Mouse (Mus musculus) liver, adult 2 months (tissue): ENCODE results near the gene Pigz. TPM values are rescaled to one million over a fixed set of nuclear protein-coding genes. Genes with fewer than 3 reads are reported as not detected.
A peak's percentile ranks its signal among the peaks of the same experiment; 100 is the strongest.

ENCODE experiments used
- DNase-seq: peaks from one replicate; pipeline ENCODE4 v3.0.0-alpha.2; 2011; ENCODE audit warnings: low read depth, low spot score; ENCODE audit errors: extremely low read depth
- H3K27ac ChIP-seq: fragments of 200-500 bp; replicated peaks from 2 replicates; pipeline ENCODE4 v1.5.1; 2012; ENCODE audit warnings: low read depth, mild to moderate bottlenecking, control low read depth, inconsistent platforms, low read length; ENCODE audit not compliant: insufficient read depth
- H3K27me3 ChIP-seq: fragments of 200-500 bp; 2 replicates; pipeline ENCODE4 v1.6.1; 2012; ENCODE audit warnings: mild to moderate bottlenecking, moderate library complexity, low read length, inconsistent platforms; ENCODE audit not compliant: control insufficient read depth, insufficient read depth
- H3K36me3 ChIP-seq: fragments of 200-500 bp; 2 replicates; pipeline ENCODE4 v1.6.1; 2012; ENCODE audit warnings: low read length, inconsistent platforms; ENCODE audit not compliant: control insufficient read depth, insufficient read depth
- H3K4me1 ChIP-seq: fragments of 200-500 bp; 2 replicates; pipeline ENCODE4 v1.6.1; 2011; ENCODE audit warnings: low read length; ENCODE audit not compliant: control insufficient read depth, insufficient read depth
- H3K4me3 ChIP-seq: fragments of 200-500 bp; 2 replicates; pipeline ENCODE4 v1.5.1; 2011; ENCODE audit warnings: low read depth, mild to moderate bottlenecking, control low read depth, low read length, moderate library complexity; ENCODE audit not compliant: insufficient read depth
- H3K79me2 ChIP-seq: fragments of 200-500 bp; 2 replicates; pipeline ENCODE4 v1.6.1; 2012; ENCODE audit warnings: inconsistent platforms, mild to moderate bottlenecking, low read length, moderate library complexity; ENCODE audit not compliant: control insufficient read depth, insufficient read depth
- H3K9ac ChIP-seq: fragments of 200-500 bp; 2 replicates; pipeline ENCODE4 v1.6.1; 2012; ENCODE audit warnings: low read depth, mild to moderate bottlenecking, control low read depth, inconsistent platforms, low read length
- CTCF ChIP-seq: fragments of 200-500 bp; IDR thresholded peaks from 2 replicates; pipeline ENCODE4 v1.5.1; 2011; ENCODE audit warnings: low read depth, low read length, control low read depth
- POLR2A ChIP-seq: fragments of 200-500 bp; IDR thresholded peaks from 2 replicates; pipeline ENCODE4 v1.6.1; 2011; ENCODE audit warnings: low read length, control low read depth; ENCODE audit not compliant: insufficient read depth; ENCODE audit errors: extremely low read depth
- WGBS: fragments of 180-500 bp; shearing (Covaris S2); methylation state at CpG from one replicate; pipeline ENCODE4 v1.1.7; 2018; 5-methylcytosine and 5-hydroxymethylcytosine counted together
- polyA plus RNA-seq: library from polyadenylated mRNA; depleted of rRNA; stranded (reverse); fragments of >200 nt; gene quantifications from 2 replicates; pipeline ENCODE4 v1.2.3, GENCODE M21; 2012; rRNA removed
- total RNA-seq: library from RNA; depleted of rRNA; stranded (reverse); fragments of >200 nt; gene quantifications from 2 replicates; pipeline ENCODE4 v1.2.3, GENCODE M21; 2014; rRNA removed

The Pigz gene
- total RNA-seq (0.18 and 0.47 TPM in 2 replicates), polyA plus RNA-seq (0.15 and 0.33 TPM in 2 replicates)

DNA sequence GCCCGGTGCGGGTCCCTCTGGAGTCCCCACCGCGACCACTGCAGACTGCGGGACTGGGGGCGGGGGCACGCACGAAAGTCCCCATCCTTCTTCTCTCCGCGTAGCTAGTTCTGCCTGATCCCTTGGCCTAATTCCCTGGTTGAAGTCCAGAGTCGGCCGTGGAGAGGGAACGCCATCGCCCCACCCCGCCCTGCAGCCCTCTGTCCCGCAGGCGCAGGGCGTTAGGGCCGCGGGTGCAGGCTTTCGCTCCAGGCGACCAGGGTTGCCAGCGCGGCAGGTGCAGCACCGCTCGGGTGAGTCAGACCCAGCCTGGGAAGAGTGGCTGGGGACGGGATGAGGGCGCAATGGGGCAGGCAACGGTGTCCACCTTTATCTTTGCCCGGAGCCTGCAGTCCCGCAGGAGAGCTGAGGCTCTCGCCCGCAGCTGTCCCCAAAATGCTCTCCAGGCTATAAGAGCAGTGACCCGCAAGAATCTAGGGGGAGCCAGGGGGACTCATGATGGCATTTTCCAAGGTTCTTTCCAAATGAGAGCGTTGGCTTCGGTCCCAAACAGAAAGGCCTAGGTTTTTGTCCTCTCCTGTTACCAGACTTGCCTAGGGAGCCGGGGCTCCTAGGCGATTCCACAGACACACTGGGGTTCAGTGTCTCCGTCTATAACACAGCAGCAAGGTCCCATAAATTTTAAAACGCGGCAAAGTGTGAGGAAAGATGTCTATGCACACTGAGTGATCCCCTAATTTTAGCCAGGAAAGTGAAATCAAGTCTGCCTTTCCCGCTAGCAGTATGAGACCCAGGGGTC lies at the start of gene Pigz:
Gene Pigz, plus strand, starts transcription at position 101 of the 799 bp plus-strand sequence.
- H3K27me3 ChIP-seq = peaks cover 13% of the 10 kb centered on the region
- TF ChIP-seq CTCF (no peak), POLR2A (no peak)
- H3K9ac ChIP-seq = peak within 1 kb of the TSS; percentile 61
- no peak within 1 kb of the TSS for H3K27ac ChIP-seq
- H3K36me3 ChIP-seq = no peaks in the 10 kb centered on the region
- H3K4me3 ChIP-seq = peak within 1 kb of the TSS; percentile 69
- no peaks in the 10 kb centered on the region for H3K79me2 ChIP-seq
- H3K4me1 ChIP-seq = peaks cover 7% of the 10 kb centered on the region
- WGBS = 11% methylated on average over 42 of the region's 42 CpGs
- DNase-seq = peak; percentile 26

- Histone ChIP-seq H3K27ac (no peak overlapping the region), H3K4me3 (no peak overlapping the region), H3K27me3 (no peaks in the 10 kb centered on the region), H3K4me1 (no peaks in the 10 kb centered on the region), H3K36me3 (no peaks in the 10 kb centered on the region), H3K9ac (no peak overlapping the region), H3K79me2 (no peaks in the 10 kb centered on the region)
- no peak for TF ChIP-seq CTCF
- no peak for TF ChIP-seq POLR2A
- WGBS = 51% methylated on average over 6 of the region's 6 CpGs
- DNase-seq = no peak
These were observed 49.7 kb upstream of the Pigz start for GRCm38 (mm10) chr16:31883902-31884301.

- DNase-seq = no peak
- Histone ChIP-seq H3K27me3 (no peaks in the 10 kb centered on the region), H3K4me1 (no peaks in the 10 kb centered on the region), H3K9ac (no peak overlapping the region), H3K36me3 (no peaks in the 10 kb centered on the region), H3K27ac (no peak overlapping the region), H3K79me2 (no peaks in the 10 kb centered on the region), H3K4me3 (no peak overlapping the region)
- TF ChIP-seq CTCF (no peak), POLR2A (no peak)
- WGBS = 72% methylated on average over 7 of the region's 7 CpGs
These were observed 42.7 kb upstream of the Pigz start for GRCm38 (mm10) chr16:31890907-31891306.

- Histone ChIP-seq H3K27ac (no peak overlapping the region), H3K9ac (no peak overlapping the region), H3K36me3 (no peaks in the 10 kb centered on the region), H3K79me2 (no peaks in the 10 kb centered on the region), H3K27me3 (no peaks in the 10 kb centered on the region), H3K4me3 (no peak overlapping the region), H3K4me1 (no peaks in the 10 kb centered on the region)
- WGBS = 84% methylated on average over 5 of the region's 5 CpGs
- TF ChIP-seq POLR2A (no peak), CTCF (no peak)
- DNase-seq = no peak
These were observed 40.1 kb upstream of the Pigz start for GRCm38 (mm10) chr16:31893396-31894141.

DNA sequence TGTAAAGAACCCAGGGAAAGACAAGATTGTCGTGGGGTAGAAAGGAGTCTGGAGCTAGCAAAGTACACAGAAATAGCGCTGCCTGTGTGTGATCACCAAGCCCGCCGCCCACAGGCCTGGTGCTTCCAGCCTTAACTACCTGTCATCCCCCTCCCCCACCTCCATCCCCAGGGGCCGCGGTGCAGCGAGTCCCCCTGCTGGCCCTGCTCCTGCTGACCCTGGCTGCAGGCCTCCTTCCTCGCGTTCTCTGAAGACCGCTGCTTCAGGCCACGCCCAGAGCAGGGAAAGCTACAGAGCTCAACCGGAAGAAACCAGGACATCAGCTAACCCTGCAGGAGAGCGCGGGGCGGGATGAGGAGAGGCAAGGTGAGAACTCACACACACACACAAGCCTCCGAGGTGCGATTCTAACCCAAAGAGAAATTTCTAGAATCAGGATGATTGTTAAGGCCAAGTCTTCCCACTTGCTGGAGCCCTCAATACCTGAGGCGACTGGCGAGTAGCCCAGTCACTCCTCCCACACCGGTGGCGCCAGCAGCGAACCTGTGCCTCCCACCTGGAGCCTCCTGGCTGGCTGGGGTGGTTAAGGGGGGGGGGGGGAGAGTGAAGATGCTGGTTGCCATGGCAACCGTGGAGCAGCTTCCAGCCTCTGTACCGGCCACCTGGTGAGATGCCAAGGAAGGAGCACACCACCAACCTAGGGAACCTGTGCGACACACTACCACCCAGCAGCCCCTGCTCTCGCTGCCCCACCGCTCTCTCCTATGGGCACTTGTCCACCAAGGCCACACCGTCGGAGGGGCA lies 36.5 kb upstream of the Pigz start:
- WGBS = 27% methylated on average over 29 of the region's 29 CpGs
- no peak for DNase-seq
- Histone ChIP-seq H3K36me3 (no peaks in the 10 kb centered on the region), H3K4me3 (no peak overlapping the region), H3K79me2 (no peaks in the 10 kb centered on the region), H3K27me3 (no peaks in the 10 kb centered on the region), H3K4me1 (no peaks in the 10 kb centered on the region), H3K27ac (no peak overlapping the region), H3K9ac (no peak overlapping the region)
- TF ChIP-seq POLR2A (no peak), CTCF (no peak)
